ENCODE assay signal across 17 mouse cellular contexts in the genomic region with DNA sequence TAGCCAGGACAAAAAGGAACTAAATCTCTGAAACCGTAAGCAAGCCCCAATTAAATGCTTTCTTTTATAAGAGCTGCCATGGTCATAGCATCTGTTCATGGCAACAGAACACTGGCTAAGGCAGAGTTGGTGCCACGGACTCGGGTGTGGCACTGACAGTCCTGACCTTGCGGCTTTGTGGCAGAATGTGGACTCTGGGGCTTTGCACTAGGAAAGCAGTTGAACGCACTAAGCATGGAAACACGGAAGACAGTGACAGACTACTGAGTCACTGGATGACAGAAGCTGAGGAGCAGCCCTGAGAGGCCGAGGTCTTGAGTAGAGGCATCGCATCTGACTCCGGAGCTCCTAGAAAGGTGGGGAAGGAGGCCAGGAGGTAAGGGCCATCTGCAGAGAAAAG. TPM values are rescaled to one million over a fixed set of nuclear protein-coding genes. Genes with fewer than 3 reads are reported as not detected.
"Had no signal": no experiment of that assay in that cellular context is flagged by ENCODE, and none has a peak within 500 bp of the region (broad histone marks: within the 10 kb centered on the region; RNA-seq: fewer than 3 reads in every experiment).

No protein-coding gene starts in this region.

- DNase-seq: retina, postnatal 1 day; right cerebral cortex, adult 18-20 months; right cerebral cortex, postnatal 14 days; right cerebral cortex, postnatal 25 days; right cerebral cortex, postnatal 4 days; spleen, adult 18-20 months; thymus, adult 18-20 months; thymus, adult 2 months; thymus, postnatal 14 days; thymus, postnatal 25 days; thymus, postnatal 36 days; thymus, postnatal 4 days had no signal

- H3K9ac ChIP-seq: neural tube, embryonic 13.5 days; neural tube, embryonic 15.5 days; stomach, embryonic 15.5 days had no signal

- H3K4me1 ChIP-seq: neural tube, embryonic 13.5 days; neural tube, embryonic 15.5 days; stomach, embryonic 15.5 days had no signal

- H3K4me2 ChIP-seq: neural tube, embryonic 13.5 days; neural tube, embryonic 15.5 days; stomach, embryonic 15.5 days had no signal

- H3K4me3 ChIP-seq: neural tube, embryonic 13.5 days; neural tube, embryonic 15.5 days; stomach, embryonic 15.5 days had no signal

- H3K27me3 ChIP-seq: neural tube, embryonic 13.5 days; neural tube, embryonic 15.5 days; stomach, embryonic 15.5 days had no signal

- H3K27ac ChIP-seq: neural tube, embryonic 13.5 days; neural tube, embryonic 15.5 days; stomach, embryonic 15.5 days; stomach, postnatal 0 days had no signal

- H3K9me3 ChIP-seq: neural tube, embryonic 13.5 days; neural tube, embryonic 15.5 days; stomach, embryonic 15.5 days had no signal

RNA-seq across cellular contexts. Expression of gene Flywch2, which starts 28.3 kb away (rescaled TPM):
- total RNA-seq: neutrophil, adult 5-6 weeks had no signal
